Mouse (Mus musculus) v-Abl transformed pro-B cells (cell line): ENCODE data around the gene Btbd35f30.
"Not testable (repeated sequence)": the region's sequence is repeated elsewhere in the genome, so short reads cannot be mapped to it uniquely, and the experiment has no call there.

Source experiments
- in situ Hi-C, 2 experiments: fragments of 400-800 bp; cut with MboI; formaldehyde crosslinking; loops; one replicate each; pipeline ENCODE4 v1.15.1; 2025; ENCODE audit not compliant: unreplicated experiment in 2 of 2

Btbd35f30 gene

GRCm38 (mm10) chrX:32894325-32894724 lies at the start of gene Btbd35f30:
Gene Btbd35f30 (plus strand): TSS chrX:32894625.
- in situ Hi-C loops = not testable (repeated sequence)

- in situ Hi-C loops = not testable (repeated sequence)
Measured at GRCm38 (mm10) chrX:32941468-32941867, 47.0 kb downstream of the Btbd35f30 start, which contains the start of gene Gm21789. Gene Gm21789 (plus strand): TSS chrX:32941768.
